Mouse (Mus musculus) liver, embryonic 11.5 days (tissue): ENCODE data around the gene Rps3. TPM values are rescaled to one million over a fixed set of nuclear protein-coding genes. Genes with fewer than 3 reads are reported as not detected.

Experiments used
- ATAC-seq: fragments of 200-750 bp; cut with Nextera tagmentation; replicated peaks from 2 replicates; pipeline ENCODE4 v1.8.0; 2017; ENCODE audit warnings: moderate number of reproducible peaks, mild to moderate bottlenecking, moderate TSS enrichment, moderate library complexity; ENCODE audit not compliant: low FRiP score
- DNase-seq: peaks from one replicate; pipeline ENCODE4 v3.0.0-alpha.2; 2017; ENCODE audit warnings: low spot score
- H3K27ac ChIP-seq: fragments of 300-500 bp; sonication (generic); 2 replicates; pipeline ENCODE4 v1.5.1; 2014; ENCODE audit warnings: mild to moderate bottlenecking, low read depth, low read length, control low read depth
- H3K27me3 ChIP-seq: fragments of 300-500 bp; sonication (generic); replicated peaks from 2 replicates; pipeline ENCODE4 v1.6.1; 2014; ENCODE audit warnings: low read length, mixed read lengths; ENCODE audit not compliant: control insufficient read depth, insufficient read depth
- H3K36me3 ChIP-seq: fragments of 300-500 bp; sonication (generic); 2 replicates; pipeline ENCODE4 v1.6.1; 2014; ENCODE audit warnings: mild to moderate bottlenecking, low read length, moderate library complexity, mixed read lengths; ENCODE audit not compliant: control insufficient read depth, insufficient read depth
- H3K4me1 ChIP-seq: fragments of 300-500 bp; sonication (generic); replicated peaks from 2 replicates; pipeline ENCODE4 v1.6.1; 2014; ENCODE audit warnings: low read length, mixed read lengths; ENCODE audit not compliant: control insufficient read depth, insufficient read depth
- H3K4me2 ChIP-seq: fragments of 300-500 bp; sonication (generic); 2 replicates; pipeline ENCODE4 v1.6.1; 2014; ENCODE audit warnings: mild to moderate bottlenecking, control low read depth, moderate library complexity
- H3K4me3 ChIP-seq: fragments of 300-500 bp; sonication (generic); 2 replicates; pipeline ENCODE4 v1.5.1; 2014; ENCODE audit warnings: low read depth, low read length, control low read depth
- H3K9ac ChIP-seq: fragments of 300-500 bp; sonication (generic); 2 replicates; pipeline ENCODE4 v1.6.1; 2014; ENCODE audit warnings: low read depth, low read length, control low read depth
- H3K9me3 ChIP-seq: fragments of 300-500 bp; sonication (generic); 2 replicates; pipeline ENCODE4 v1.6.1; 2016; ENCODE audit warnings: low read length, inconsistent platforms, mixed read lengths; ENCODE audit not compliant: control insufficient read depth
- WGBS: fragments of 180-500 bp; shearing (Covaris S2); extraction: QIAGEN DNeasy Blood & Tissue Kit; methylation state at CpG from one replicate; pipeline ENCODE4 v1.1.7; 2014; 5-methylcytosine and 5-hydroxymethylcytosine counted together
- polyA plus RNA-seq: library from polyadenylated mRNA; unstranded; fragments of >200 nt; fragmentation: Nextera tagmentation; extraction: Ambion mirVana; gene quantifications from 2 replicates; pipeline ENCODE4 v1.2.1, GENCODE M21; 2014

The Rps3 gene
- polyA plus RNA-seq, 1 experiment from 2014 or later: 934 TPM

DNA sequence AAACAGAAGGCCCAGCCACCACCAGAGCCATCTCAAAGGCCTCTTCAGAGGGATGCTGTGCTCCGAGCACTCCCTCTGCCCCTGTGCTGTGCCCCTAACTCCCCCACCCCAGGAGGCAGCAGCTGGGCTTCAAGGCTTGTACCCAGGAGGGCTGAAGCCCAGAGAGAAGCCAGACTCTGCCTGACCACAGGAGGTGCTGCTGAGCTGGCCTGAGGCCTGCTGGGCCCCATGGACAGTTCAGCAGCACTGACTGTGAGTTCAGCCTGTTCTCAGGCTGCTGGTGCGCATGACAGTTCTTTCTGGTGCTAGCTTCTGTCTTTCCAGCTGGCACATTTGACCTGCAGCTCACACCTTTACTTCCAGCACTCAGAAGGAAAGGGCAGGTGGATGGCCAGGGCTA is 37.7 kb downstream of the Rps3 start:
- Histone ChIP-seq H3K4me2 (no peak overlapping the region), H3K4me1 (peaks cover 11% of the 10 kb centered on the region), H3K9ac (no peak overlapping the region), H3K27ac (no peak overlapping the region), H3K36me3 (peaks cover 3% of the 10 kb centered on the region; the same call in 1 of the 2 replicates), H3K27me3 (no peaks in the 10 kb centered on the region), H3K9me3 (no peaks in the 10 kb centered on the region), H3K4me3 (no peak overlapping the region)
- 76% methylated on average over 2 of the region's 2 CpGs for WGBS
- no peak for DNase-seq
- ATAC-seq: no peak

- 60% methylated on average over 6 of the region's 6 CpGs for WGBS
- no peaks in the 10 kb centered on the region for H3K9me3 ChIP-seq
- H3K4me2 ChIP-seq: no peak overlapping the region
- H3K9ac ChIP-seq: no peak overlapping the region
- no peaks in the 10 kb centered on the region for H3K27me3 ChIP-seq
- H3K4me1 ChIP-seq: peaks cover 11% of the 10 kb centered on the region
- H3K36me3 ChIP-seq: peaks cover 3% of the 10 kb centered on the region; the same call in 1 of the 2 replicates
- no peak overlapping the region for H3K27ac ChIP-seq
- ATAC-seq (no peak), DNase-seq (no peak)
- H3K4me3 ChIP-seq: no peak overlapping the region
These were observed 39.5 kb downstream of the Rps3 start for GRCm38 (mm10) chr7:99444012-99444411.

DNA sequence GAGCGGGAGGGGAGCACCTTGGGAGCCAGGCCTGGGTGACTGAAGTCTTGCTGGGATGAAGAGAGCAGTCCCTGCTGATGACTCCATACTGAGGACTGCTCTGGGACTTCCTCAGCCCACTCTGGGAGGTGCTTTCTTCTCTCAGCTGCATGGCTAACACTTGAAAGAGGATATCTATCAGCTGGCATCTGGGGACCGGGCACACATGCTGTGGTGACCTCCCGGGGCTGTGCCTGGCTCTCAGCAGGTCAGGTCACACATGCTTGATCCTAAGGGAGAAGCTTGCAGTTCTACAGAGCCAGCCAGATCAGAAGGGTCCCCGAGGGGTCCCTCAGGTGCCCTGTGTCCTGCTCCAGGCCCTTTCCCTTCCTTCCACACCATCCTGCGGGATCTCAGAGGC is 40.4 kb downstream of the Rps3 start:
- H3K4me1 ChIP-seq: peaks cover 11% of the 10 kb centered on the region

GRCm38 (mm10) chr7:99441534-99442072 is 41.9 kb downstream of the Rps3 start:
- Histone ChIP-seq H3K36me3 (peaks cover 3% of the 10 kb centered on the region; the same call in 1 of the 2 replicates), H3K4me1 (peaks cover 15% of the 10 kb centered on the region), H3K4me3 (no peak overlapping the region), H3K27me3 (no peaks in the 10 kb centered on the region), H3K4me2 (peak overlapping the region; percentile 6; the same call in 1 of the 2 replicates), H3K27ac (peak overlapping the region; percentile 63; the same call in 1 of the 2 replicates), H3K9ac (no peak overlapping the region), H3K9me3 (no peaks in the 10 kb centered on the region)
- DNase-seq (no peak), ATAC-seq (no peak)
- 35% methylated on average over 6 of the region's 6 CpGs for WGBS

More for the DNA sequence above, 40.4 kb downstream of the Rps3 start:
- no peaks in the 10 kb centered on the region for H3K27me3 ChIP-seq
- no peak overlapping the region for H3K4me2 ChIP-seq
- H3K9ac ChIP-seq: no peak overlapping the region
- H3K27ac ChIP-seq: 0 out of 2 replicates have a peak overlapping the region, but pooled peaks have one; percentile 3
- H3K9me3 ChIP-seq: no peaks in the 10 kb centered on the region
- no peak for ATAC-seq
- WGBS: 62% methylated on average over 5 of the region's 5 CpGs
- no peak for DNase-seq
- H3K4me3 ChIP-seq: no peak overlapping the region
- peaks cover 3% of the 10 kb centered on the region; the same call in 1 of the 2 replicates for H3K36me3 ChIP-seq

DNA sequence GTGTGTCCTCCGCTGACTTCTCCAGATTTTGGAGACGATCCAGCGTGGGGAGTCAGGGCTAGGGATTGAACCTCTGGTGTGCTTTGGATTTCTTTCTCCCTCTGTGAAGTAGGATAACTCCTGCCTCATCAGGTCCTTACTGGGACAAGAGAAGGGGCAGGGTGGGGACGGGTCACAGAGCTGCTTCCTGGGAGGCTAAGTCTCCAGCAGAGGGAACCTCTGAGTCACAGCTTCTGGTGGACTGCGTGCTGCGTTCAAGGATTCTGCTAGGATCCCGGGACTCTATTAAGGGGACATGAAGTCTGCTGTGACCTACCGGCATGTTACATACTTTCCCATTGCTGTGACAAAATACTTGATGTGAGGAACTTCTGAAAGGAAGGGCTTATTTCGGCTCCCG is 44.7 kb downstream of the Rps3 start:
- no peak for DNase-seq

DNA sequence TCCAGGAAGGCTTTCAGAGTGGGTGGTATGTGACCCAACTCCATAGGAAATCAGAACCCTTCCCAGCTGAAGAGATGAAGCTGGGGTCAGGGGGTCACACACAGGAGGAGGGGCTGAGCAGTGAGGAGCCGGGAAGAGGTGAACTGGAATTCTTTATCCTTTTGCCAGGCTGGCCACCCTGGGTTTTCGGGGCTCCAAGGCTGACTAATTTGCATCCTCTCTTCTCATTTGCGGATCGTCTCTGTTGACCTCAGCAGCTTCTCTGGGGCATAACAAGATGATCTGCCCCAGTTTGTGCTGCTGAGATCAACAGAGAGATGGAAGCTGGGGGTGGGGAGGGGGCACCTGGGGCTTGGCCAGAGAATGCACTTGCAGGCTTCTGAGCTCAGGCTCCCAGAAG is 47.0 kb downstream of the Rps3 start:
- Histone ChIP-seq H3K27ac (no peak overlapping the region), H3K4me2 (no peak overlapping the region), H3K36me3 (no peaks in the 10 kb centered on the region), H3K9me3 (no peaks in the 10 kb centered on the region), H3K4me1 (peaks cover 22% of the 10 kb centered on the region), H3K27me3 (no peaks in the 10 kb centered on the region), H3K9ac (no peak overlapping the region), H3K4me3 (no peak overlapping the region)
- WGBS: 38% methylated on average over 4 of the region's 4 CpGs
- no peak for DNase-seq
- ATAC-seq: no peak

More for the DNA sequence above, 44.7 kb downstream of the Rps3 start:
- ATAC-seq: no peak
- H3K4me1 ChIP-seq: peaks cover 29% of the 10 kb centered on the region
- no peaks in the 10 kb centered on the region for H3K36me3 ChIP-seq
- WGBS: 67% methylated on average over 10 of the region's 10 CpGs
- no peak overlapping the region for H3K4me2 ChIP-seq
- no peak overlapping the region for H3K9ac ChIP-seq
- H3K9me3 ChIP-seq: no peaks in the 10 kb centered on the region
- no peak overlapping the region for H3K27ac ChIP-seq
- no peak overlapping the region for H3K4me3 ChIP-seq
- no peaks in the 10 kb centered on the region for H3K27me3 ChIP-seq

GRCm38 (mm10) chr7:99434672-99435250 is 48.8 kb downstream of the Rps3 start:
- WGBS: 26% methylated on average over 12 of the region's 12 CpGs
- ATAC-seq (no peak), DNase-seq (no peak)
- no peak overlapping the region for H3K27ac ChIP-seq
- no peaks in the 10 kb centered on the region for H3K27me3 ChIP-seq
- H3K4me1 ChIP-seq: peaks cover 18% of the 10 kb centered on the region
- no peaks in the 10 kb centered on the region for H3K9me3 ChIP-seq
- H3K9ac ChIP-seq: peak overlapping the region; percentile 39; the same call in 1 of the 2 replicates
- peak overlapping the region; percentile 16 for H3K4me2 ChIP-seq
- H3K4me3 ChIP-seq: no peak overlapping the region
- no peaks in the 10 kb centered on the region for H3K36me3 ChIP-seq

DNA sequence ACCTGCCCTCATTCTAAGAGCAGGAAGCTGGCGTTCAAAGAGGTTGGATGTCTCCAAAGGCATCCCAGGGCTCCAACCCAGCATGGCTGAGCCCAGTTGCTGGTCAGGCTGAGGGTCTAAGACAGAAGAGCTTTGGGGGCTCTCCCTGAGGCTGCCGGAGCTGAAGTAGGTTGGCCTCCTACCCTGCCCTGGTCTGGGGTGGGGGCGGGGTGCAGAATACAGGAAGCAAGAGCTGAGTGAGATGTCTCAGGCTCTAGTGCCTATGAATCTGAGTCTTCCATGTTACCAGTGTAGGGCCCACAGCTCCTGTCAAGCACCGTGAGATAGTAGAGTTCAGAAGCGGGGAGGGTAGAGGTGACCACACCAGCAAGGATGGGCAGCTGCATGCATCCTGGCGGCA is 50.7 kb downstream of the Rps3 start:
- Histone ChIP-seq H3K4me2 (no peak overlapping the region), H3K4me1 (peaks cover 18% of the 10 kb centered on the region)

DNA sequence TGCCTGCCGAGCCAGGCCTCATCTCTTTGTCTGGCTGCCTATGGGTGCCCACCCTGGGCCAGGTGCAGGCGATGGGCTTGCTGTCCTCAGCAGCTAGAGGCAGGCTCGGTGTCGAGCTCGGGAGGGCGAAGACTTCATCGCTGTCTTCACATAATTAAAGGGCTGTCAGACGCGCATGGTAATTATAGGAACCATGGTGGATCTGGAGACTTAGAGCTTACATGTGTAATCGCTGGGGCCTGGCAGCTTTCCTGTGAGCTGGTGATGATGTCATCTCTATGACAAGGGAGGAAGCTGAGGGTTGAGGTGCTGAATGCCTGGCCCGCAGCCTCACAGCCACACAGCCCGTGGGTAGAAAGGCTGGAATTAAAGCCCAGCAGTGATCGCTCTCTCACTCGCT is 51.3 kb downstream of the Rps3 start:
- no peaks in the 10 kb centered on the region for H3K27me3 ChIP-seq
- DNase-seq (no peak), ATAC-seq (no peak)
- no peak overlapping the region for H3K9ac ChIP-seq
- H3K4me1 ChIP-seq: peaks cover 18% of the 10 kb centered on the region
- no peaks in the 10 kb centered on the region for H3K9me3 ChIP-seq
- whole genome bisulfite sequencing: 65% methylated on average over 14 of the region's 14 CpGs
- no peaks in the 10 kb centered on the region for H3K36me3 ChIP-seq
- H3K4me3 ChIP-seq: no peak overlapping the region
- H3K4me2 ChIP-seq: no peak overlapping the region
- H3K27ac ChIP-seq: no peak overlapping the region

More for the DNA sequence above, 50.7 kb downstream of the Rps3 start:
- Histone ChIP-seq H3K4me3 (no peak overlapping the region), H3K9ac (no peak overlapping the region), H3K9me3 (no peaks in the 10 kb centered on the region), H3K36me3 (no peaks in the 10 kb centered on the region), H3K27me3 (no peaks in the 10 kb centered on the region), H3K27ac (no peak overlapping the region)
- no peak for ATAC-seq
- DNase-seq: no peak
- WGBS: 76% methylated on average over 6 of the region's 6 CpGs
